Mouse (Mus musculus) central nervous system, embryonic 18 days (tissue): ENCODE data around the gene Olfr1013. TPM values are rescaled to one million over a fixed set of nuclear protein-coding genes. Genes with fewer than 3 reads are reported as not detected.

Experiments used
- polyA plus RNA-seq: library from polyadenylated mRNA; depleted of rRNA; stranded (reverse); fragments of >200 nt; gene quantifications from 2 replicates; pipeline ENCODE4 v1.2.3, GENCODE M21; 2012; rRNA removed

Gene Olfr1013
- polyA plus RNA-seq, result not detected in 2 replicates

DNA sequence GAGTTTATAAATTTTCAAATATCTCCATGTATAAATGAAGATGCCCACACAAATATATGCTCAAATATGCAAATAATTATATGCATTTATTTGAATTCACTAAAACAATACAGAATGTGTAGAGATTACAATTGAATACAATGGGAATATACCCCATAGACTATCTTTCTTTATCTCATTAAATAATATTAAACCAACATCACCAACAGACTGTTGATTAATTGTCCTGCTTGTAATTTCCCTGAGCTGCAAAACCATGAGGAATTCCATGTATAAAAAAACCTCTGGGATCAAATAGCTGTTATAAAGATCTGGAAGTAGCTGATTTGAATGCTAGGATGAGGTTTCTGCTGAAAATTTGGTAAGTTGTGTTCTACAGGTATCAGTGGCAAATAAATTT lies at the start of gene Olfr1013:
Gene Olfr1013 (plus strand): TSS at position 301 of the 400 bp plus-strand sequence.

GRCm38 (mm10) chr2:85762666-85763065 lies 4.2 kb upstream of the Olfr1013 start, which contains the start of gene Olfr1012:
Gene Olfr1012, minus strand, starts transcription at chr2:85762766.

DNA sequence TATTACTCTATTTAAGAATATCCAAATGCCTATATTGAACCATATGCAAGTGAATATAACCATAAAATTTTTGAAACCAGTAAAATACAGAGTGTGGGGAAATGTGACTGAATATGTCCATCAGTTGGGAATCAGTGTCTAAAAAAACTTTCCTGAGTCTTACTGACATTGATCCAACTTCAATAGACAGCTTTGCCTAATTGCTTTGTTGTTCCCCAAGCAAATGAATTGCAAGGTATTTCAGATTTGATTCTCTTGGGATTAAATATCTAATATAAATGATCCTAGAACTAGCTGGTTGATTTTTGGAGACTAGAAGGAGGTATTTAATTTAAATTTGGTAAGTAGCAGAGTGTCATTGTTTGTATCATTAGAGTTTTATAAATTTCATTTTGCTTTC lies 5.5 kb downstream of the Olfr1013 start, which contains the start of gene Olfr1014:
Gene Olfr1014 (plus strand): TSS at position 301 of the 400 bp plus-strand sequence.

GRCm38 (mm10) chr2:85781717-85782116 lies 14.8 kb downstream of the Olfr1013 start, which contains the start of gene Olfr1015:
Gene Olfr1015, plus strand, starts transcription at chr2:85782017.

DNA sequence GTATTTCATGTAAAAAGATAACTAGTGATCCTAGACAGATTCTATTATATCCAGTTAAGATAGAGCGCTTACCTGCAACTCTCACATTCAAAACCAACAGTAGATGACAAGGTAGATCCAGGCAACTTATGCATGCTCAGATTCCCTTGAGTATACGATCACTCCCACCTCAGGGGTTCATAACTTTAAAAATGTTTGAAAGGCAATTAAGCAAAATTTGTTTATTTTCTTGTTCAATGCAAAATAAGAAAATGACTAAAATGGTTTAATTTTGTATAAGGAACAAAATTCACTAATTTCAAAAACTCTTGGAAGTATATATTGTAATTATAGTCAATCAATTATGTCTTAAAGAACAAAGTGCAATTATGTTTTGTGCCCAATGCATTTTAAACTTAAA lies 35.5 kb downstream of the Olfr1013 start, which contains the start of gene Olfr1016:
Gene Olfr1016 (minus strand): TSS at position 101 of the 400 bp plus-strand sequence.

GRCm38 (mm10) chr2:85818179-85818578 lies 51.3 kb downstream of the Olfr1013 start, which contains the start of gene Olfr1018:
Gene Olfr1018, plus strand, starts transcription at chr2:85818479.

Other genes starting within 250 kb of the Olfr1013 start
- gene 4833423E24Rik, start 248.1 kb upstream of the Olfr1013 start, polyA plus RNA-seq, result 0.12 and 0.29 TPM in 2 replicates
- gene Olfr996, start 187.9 kb upstream of the Olfr1013 start, polyA plus RNA-seq, result not detected in 2 replicates
- gene Olfr998, start 178.2 kb upstream of the Olfr1013 start, polyA plus RNA-seq, result not detected in 2 replicates
- not detected in 2 replicates for gene Olfr1000, start 155.2 kb upstream of the Olfr1013 start, polyA plus RNA-seq
- gene Olfr1002, start 116.4 kb upstream of the Olfr1013 start, polyA plus RNA-seq, result not detected in 2 replicates
- gene Olfr154, start 102.6 kb upstream of the Olfr1013 start, polyA plus RNA-seq, result not detected in 2 replicates
- not detected in 2 replicates for gene Olfr1006, start 88.3 kb upstream of the Olfr1013 start, polyA plus RNA-seq
- not detected in 2 replicates for gene Olfr1008, start 77.7 kb upstream of the Olfr1013 start, polyA plus RNA-seq
- gene Olfr1009, start 51.7 kb upstream of the Olfr1013 start, polyA plus RNA-seq, result not detected in 2 replicates
- gene Olfr1012, start 4.3 kb upstream of the Olfr1013 start, polyA plus RNA-seq, result not detected in 2 replicates
- gene Olfr1014, start 5.6 kb downstream of the Olfr1013 start, polyA plus RNA-seq, result not detected in 2 replicates
- not detected in 2 replicates for gene Olfr1015, start 14.9 kb downstream of the Olfr1013 start, polyA plus RNA-seq
- gene Olfr1016, start 35.4 kb downstream of the Olfr1013 start, polyA plus RNA-seq, result not detected in 2 replicates
- not detected in 2 replicates for gene Olfr1018, start 51.4 kb downstream of the Olfr1013 start, polyA plus RNA-seq
- gene Olfr1019, start 78.4 kb downstream of the Olfr1013 start, polyA plus RNA-seq, result not detected in 2 replicates
- gene Olfr1020, start 79.9 kb downstream of the Olfr1013 start, polyA plus RNA-seq, result not detected in 2 replicates
- gene Olfr1022, start 101.5 kb downstream of the Olfr1013 start, polyA plus RNA-seq, result not detected in 2 replicates
- gene Olfr1023, start 118.5 kb downstream of the Olfr1013 start, polyA plus RNA-seq, result not detected in 2 replicates
- not detected in 2 replicates for gene Olfr1024, start 138.0 kb downstream of the Olfr1013 start, polyA plus RNA-seq
- not detected in 2 replicates for gene Olfr1025-ps1, start 148.1 kb downstream of the Olfr1013 start, polyA plus RNA-seq
- not detected in 2 replicates for gene Olfr1026, start 154.5 kb downstream of the Olfr1013 start, polyA plus RNA-seq
- not detected in 2 replicates for gene Olfr1028, start 183.3 kb downstream of the Olfr1013 start, polyA plus RNA-seq
- gene Olfr1029, start 206.8 kb downstream of the Olfr1013 start, polyA plus RNA-seq, result not detected in 2 replicates
- not detected in 2 replicates for gene Olfr1030, start 212.2 kb downstream of the Olfr1013 start, polyA plus RNA-seq
- not detected in 2 replicates for gene Olfr1031, start 223.2 kb downstream of the Olfr1013 start, polyA plus RNA-seq
- not detected in 2 replicates for gene Olfr1032, start 238.4 kb downstream of the Olfr1013 start, polyA plus RNA-seq